ENCODE assay signal across 25 mouse cellular contexts in genomic region chr2:166079231-166079630, GRCm38 (mm10).
A peak's percentile ranks its signal among the peaks of the same experiment; 100 is the strongest.
DNase-seq lines count a peak whose midpoint lies in the region; ATAC-seq and TF ChIP-seq lines count a peak whose summit lies in the region.
"Had no signal": no experiment of that assay in that cellular context is flagged by ENCODE, and none has a peak within 500 bp of the region (broad histone marks: within the 10 kb centered on the region; RNA-seq: fewer than 3 reads in every experiment).

No protein-coding gene starts in this region.

- peak; percentile 18; the same call in 1 of the 2 replicates for TF ChIP-seq CTCF in forebrain, postnatal 0 days (IDR thresholded peaks at IDR 0.05; ENCODE audit: low read depth)
- no peak for TF ChIP-seq CTCF in midbrain, postnatal 0 days (IDR thresholded peaks at IDR 0.05)

- H3K27me3 ChIP-seq in forebrain, postnatal 0 days (ENCODE audit: insufficient read depth, low read length), result no peaks in the 10 kb centered on the region
- no peaks in the 10 kb centered on the region for H3K27me3 ChIP-seq in forebrain, embryonic 11.5 days (ENCODE audit: control insufficient read depth, insufficient read depth, low read length)
- no peaks in the 10 kb centered on the region for H3K27me3 ChIP-seq in heart, embryonic 13.5 days (replicated peaks)
- H3K27me3 ChIP-seq in midbrain, embryonic 10.5 days (ENCODE audit: low read depth, poor library complexity, severe bottlenecking), result no peaks in the 10 kb centered on the region
- H3K27me3 ChIP-seq in midbrain, postnatal 0 days (ENCODE audit: insufficient read depth, low read length), result no peaks in the 10 kb centered on the region
- H3K27me3 ChIP-seq in stomach, embryonic 15.5 days (replicated peaks), result no peaks in the 10 kb centered on the region
- H3K27me3 ChIP-seq: embryonic facial prominence, embryonic 15.5 days; forebrain, embryonic 13.5 days; limb, embryonic 13.5 days; lung, embryonic 15.5 days; neural tube, embryonic 15.5 days had no signal

- no peaks in the 10 kb centered on the region for H3K9me3 ChIP-seq in forebrain, postnatal 0 days (ENCODE audit: low read length)
- no peaks in the 10 kb centered on the region for H3K9me3 ChIP-seq in forebrain, embryonic 11.5 days (ENCODE audit: control insufficient read depth, low read length)
- H3K9me3 ChIP-seq in heart, embryonic 13.5 days, result no peaks in the 10 kb centered on the region
- H3K9me3 ChIP-seq in midbrain, embryonic 10.5 days (replicated peaks), result no peaks in the 10 kb centered on the region
- no peaks in the 10 kb centered on the region for H3K9me3 ChIP-seq in midbrain, postnatal 0 days (ENCODE audit: low read length)
- H3K9me3 ChIP-seq in stomach, embryonic 15.5 days, result no peaks in the 10 kb centered on the region
- H3K9me3 ChIP-seq: embryonic facial prominence, embryonic 15.5 days; forebrain, embryonic 13.5 days; limb, embryonic 13.5 days; lung, embryonic 15.5 days; neural tube, embryonic 15.5 days had no signal

- no peak for ATAC-seq in forebrain, postnatal 0 days
- no peak for ATAC-seq in forebrain, embryonic 11.5 days (replicated peaks; ENCODE audit: low FRiP score)
- no peak for ATAC-seq in heart, embryonic 13.5 days (ENCODE audit: extremely low read depth, insufficient number of reproducible peaks, low FRiP score, low TSS enrichment)
- ATAC-seq in midbrain, postnatal 0 days (ENCODE audit: low FRiP score), result no peak
- no peak for ATAC-seq in stomach, embryonic 15.5 days (ENCODE audit: insufficient read depth, low FRiP score, low read depth)
- ATAC-seq: activated CD4-positive, CD25-positive, alpha-beta regulatory T cell, adult 4 months; forebrain, embryonic 13.5 days had no signal

- DNase-seq in forebrain, postnatal 0 days, result no peak
- no peak for DNase-seq in forebrain, embryonic 11.5 days (ENCODE audit: low spot score)
- DNase-seq in heart, postnatal 4 days, result no peak
- no peak for DNase-seq in midbrain, embryonic 10.5 days (ENCODE audit: low spot score)
- DNase-seq in midbrain, postnatal 0 days (ENCODE audit: low spot score), result no peak
- DNase-seq in left cerebral cortex, adult 18-20 months (ENCODE audit: low spot score in 2 of 2), result no peak
- DNase-seq: adrenal gland, adult 2 months; adrenal gland, postnatal 36 days; cerebellum, adult 18-20 months; cerebellum, postnatal 14 days; gastrocnemius, postnatal 25 days; kidney, adult 8-10 months; kidney, postnatal 14 days; midbrain, embryonic 14.5 days; right cerebral cortex, postnatal 4 days had no signal

- 91% methylated on average over 14 of the region's 14 CpGs for WGBS in forebrain, postnatal 0 days
- WGBS in forebrain, embryonic 11.5 days, result 96% methylated on average over 14 of the region's 14 CpGs
- 91% methylated on average over 14 of the region's 14 CpGs for WGBS in heart, embryonic 13.5 days
- WGBS in midbrain, embryonic 10.5 days, result 97% methylated on average over 14 of the region's 14 CpGs
- WGBS in midbrain, postnatal 0 days, result 95% methylated on average over 14 of the region's 14 CpGs
- WGBS in stomach, embryonic 15.5 days, result 83% methylated on average over 14 of the region's 14 CpGs

- H3K27ac ChIP-seq in forebrain, postnatal 0 days (ENCODE audit: low read depth, low read length), result no peak overlapping the region
- no peak overlapping the region for H3K27ac ChIP-seq in forebrain, embryonic 11.5 days (ENCODE audit: low read depth, low read length)
- H3K27ac ChIP-seq in heart, embryonic 13.5 days (replicated peaks), result peak overlapping the region; percentile 99
- H3K27ac ChIP-seq in midbrain, embryonic 10.5 days (replicated peaks), result 0 out of 2 replicates have a peak overlapping the region, but pooled peaks have one; percentile 23
- H3K27ac ChIP-seq in midbrain, postnatal 0 days (ENCODE audit: low read depth, low read length), result no peak overlapping the region
- 0 out of 2 replicates have a peak overlapping the region, but pooled peaks have one; percentile 75 for H3K27ac ChIP-seq in stomach, embryonic 15.5 days
- H3K27ac ChIP-seq: embryonic facial prominence, embryonic 15.5 days; forebrain, embryonic 13.5 days; left cerebral cortex, adult 2 months; limb, embryonic 13.5 days; lung, embryonic 15.5 days; neural tube, embryonic 15.5 days had no signal

- H3K4me3 ChIP-seq in forebrain, postnatal 0 days (ENCODE audit: low read depth, low read length), result no peak overlapping the region
- no peak overlapping the region for H3K4me3 ChIP-seq in forebrain, embryonic 11.5 days (ENCODE audit: low read depth, low read length)
- no peak overlapping the region for H3K4me3 ChIP-seq in heart, embryonic 13.5 days
- no peak overlapping the region for H3K4me3 ChIP-seq in midbrain, embryonic 10.5 days
- no peak overlapping the region for H3K4me3 ChIP-seq in midbrain, postnatal 0 days (ENCODE audit: low read depth, low read length)
- H3K4me3 ChIP-seq in stomach, embryonic 15.5 days (replicated peaks), result no peak overlapping the region
- H3K4me3 ChIP-seq: embryonic facial prominence, embryonic 15.5 days; forebrain, embryonic 13.5 days; left cerebral cortex, adult 2 months; limb, embryonic 13.5 days; lung, embryonic 15.5 days; neural tube, embryonic 15.5 days had no signal

- peaks cover 10% of the 10 kb centered on the region; the same call in 1 of the 2 replicates for H3K36me3 ChIP-seq in forebrain, postnatal 0 days (ENCODE audit: insufficient read depth)
- H3K36me3 ChIP-seq in forebrain, embryonic 11.5 days (ENCODE audit: control insufficient read depth, insufficient read depth, low read length), result no peaks in the 10 kb centered on the region
- H3K36me3 ChIP-seq in heart, embryonic 13.5 days, result peaks cover 70% of the 10 kb centered on the region
- peaks cover 68% of the 10 kb centered on the region for H3K36me3 ChIP-seq in midbrain, embryonic 10.5 days
- H3K36me3 ChIP-seq in midbrain, postnatal 0 days (ENCODE audit: insufficient read depth, low read length), result peaks cover 11% of the 10 kb centered on the region
- H3K36me3 ChIP-seq in stomach, embryonic 15.5 days, result peaks cover 12% of the 10 kb centered on the region
- H3K36me3 ChIP-seq: lung, embryonic 15.5 days had no signal

- no peaks in the 10 kb centered on the region for H3K4me1 ChIP-seq in forebrain, postnatal 0 days (ENCODE audit: insufficient read depth)
- no peaks in the 10 kb centered on the region for H3K4me1 ChIP-seq in forebrain, embryonic 11.5 days (replicated peaks; ENCODE audit: control insufficient read depth, insufficient read depth, low read length)
- H3K4me1 ChIP-seq in heart, embryonic 13.5 days, result peaks cover 65% of the 10 kb centered on the region
- peaks cover 27% of the 10 kb centered on the region for H3K4me1 ChIP-seq in midbrain, embryonic 10.5 days
- H3K4me1 ChIP-seq in midbrain, postnatal 0 days (ENCODE audit: insufficient read depth, low read length), result no peaks in the 10 kb centered on the region
- H3K4me1 ChIP-seq in stomach, embryonic 15.5 days, result peaks cover 32% of the 10 kb centered on the region

- H3K9ac ChIP-seq in forebrain, postnatal 0 days, result no peak overlapping the region
- H3K9ac ChIP-seq in forebrain, embryonic 11.5 days (ENCODE audit: low read length), result no peak overlapping the region
- no peak overlapping the region; the same call in 1 of the 2 replicates for H3K9ac ChIP-seq in heart, embryonic 13.5 days
- no peak overlapping the region for H3K9ac ChIP-seq in midbrain, postnatal 0 days (replicated peaks; ENCODE audit: low read length, poor library complexity, severe bottlenecking)
- H3K9ac ChIP-seq in stomach, embryonic 15.5 days, result no peak overlapping the region
- H3K9ac ChIP-seq: embryonic facial prominence, embryonic 15.5 days; forebrain, embryonic 13.5 days; limb, embryonic 13.5 days; lung, embryonic 15.5 days; neural tube, embryonic 15.5 days had no signal

- H3K4me2 ChIP-seq in forebrain, postnatal 0 days (ENCODE audit: low read depth), result no peak overlapping the region
- no peak overlapping the region for H3K4me2 ChIP-seq in forebrain, embryonic 11.5 days (ENCODE audit: low read depth, low read length, severe bottlenecking)
- no peak overlapping the region for H3K4me2 ChIP-seq in heart, embryonic 13.5 days
- no peak overlapping the region for H3K4me2 ChIP-seq in midbrain, postnatal 0 days (ENCODE audit: low read depth, low read length, poor library complexity, severe bottlenecking)
- H3K4me2 ChIP-seq in stomach, embryonic 15.5 days, result no peak overlapping the region
- H3K4me2 ChIP-seq: embryonic facial prominence, embryonic 15.5 days; forebrain, embryonic 13.5 days; limb, embryonic 13.5 days; liver, embryonic 11.5 days; lung, embryonic 15.5 days; neural tube, embryonic 15.5 days had no signal

Comparison
In these comparisons a context has a peak if more than half of its experiments do, and no peak if none do; other contexts are left out.
1. H3K27ac ChIP-seq: peak in heart, embryonic 13.5 days (single experiment), midbrain, embryonic 10.5 days (single experiment) and stomach, embryonic 15.5 days (single experiment); none in forebrain, postnatal 0 days (single experiment), forebrain, embryonic 11.5 days (single experiment) and midbrain, postnatal 0 days (single experiment).